Mouse (Mus musculus): ENCODE data around the gene Klhl22.

Klhl22 gene

GRCm38 (mm10) chr16:17802456-17802838, 43.0 kb downstream of the Klhl22 start:
- no peak for DNase-seq (ENCODE audit: low spot score in 2 of 2)

GRCm38 (mm10) chr16:17802839-17803674, 43.6 kb downstream of the Klhl22 start:
- no peak for DNase-seq (ENCODE audit: low spot score in 2 of 2)

GRCm38 (mm10) chr16:17803675-17804448, 44.4 kb downstream of the Klhl22 start:
- no peak for DNase-seq (ENCODE audit: low spot score in 2 of 2)

- no peak for DNase-seq (ENCODE audit: low spot score in 2 of 2)
Measured at GRCm38 (mm10) chr16:17804449-17804912, 45.1 kb downstream of the Klhl22 start.

- DNase-seq (ENCODE audit: low spot score in 2 of 2): no peak
Measured at GRCm38 (mm10) chr16:17804982-17805381, 45.6 kb downstream of the Klhl22 start.

- no peak for DNase-seq (ENCODE audit: low spot score in 2 of 2)
Measured at GRCm38 (mm10) chr16:17806581-17807191, 47.3 kb downstream of the Klhl22 start.

- DNase-seq (ENCODE audit: low spot score in 2 of 2): peak; percentile 70 to 85
Measured at GRCm38 (mm10) chr16:17807192-17808009, 48.0 kb downstream of the Klhl22 start.

GRCm38 (mm10) chr16:17809125-17809524, 49.7 kb downstream of the Klhl22 start:
- no peak for DNase-seq (ENCODE audit: low spot score in 2 of 2)

GRCm38 (mm10) chr16:17809711-17810110, 50.3 kb downstream of the Klhl22 start:
- no peak for DNase-seq (ENCODE audit: low spot score in 2 of 2)

GRCm38 (mm10) chr16:17812120-17812519, 52.7 kb downstream of the Klhl22 start:
- no peak for DNase-seq (ENCODE audit: low spot score in 2 of 2)

- DNase-seq (ENCODE audit: low spot score in 2 of 2): no peak
Measured at GRCm38 (mm10) chr16:17813173-17813572, 53.8 kb downstream of the Klhl22 start.

GRCm38 (mm10) chr16:17815411-17816402, 56.3 kb downstream of the Klhl22 start:
- DNase-seq (ENCODE audit: low spot score in 2 of 2): peak in 1 of 2 experiments; percentile 65

- no peak for DNase-seq (ENCODE audit: low spot score in 2 of 2)
Measured at GRCm38 (mm10) chr16:17816528-17816927, 57.1 kb downstream of the Klhl22 start.

GRCm38 (mm10) chr16:17826500-17826899, 67.1 kb downstream of the Klhl22 start:
- DNase-seq (ENCODE audit: low spot score in 2 of 2): no peak

- DNase-seq (ENCODE audit: low spot score in 2 of 2): no peak
Measured at GRCm38 (mm10) chr16:17828229-17828628, 68.8 kb downstream of the Klhl22 start.

- DNase-seq (ENCODE audit: low spot score in 2 of 2): no peak
Measured at GRCm38 (mm10) chr16:17828867-17829266, 69.4 kb downstream of the Klhl22 start.

GRCm38 (mm10) chr16:17830385-17831178, 71.2 kb downstream of the Klhl22 start:
- DNase-seq (ENCODE audit: low spot score in 2 of 2): no peak

- no peak for DNase-seq (ENCODE audit: low spot score in 2 of 2)
Measured at GRCm38 (mm10) chr16:17831781-17832180, 72.4 kb downstream of the Klhl22 start.

- DNase-seq (ENCODE audit: low spot score in 2 of 2): no peak
Measured at GRCm38 (mm10) chr16:17832821-17833220, 73.4 kb downstream of the Klhl22 start, which contains the start of gene B830017H08Rik. B830017H08Rik (plus strand) TSS chr16:17833121.
